Mouse (Mus musculus) gastrocnemius, postnatal 4 days (tissue): Measurements from ENCODE around the gene Gcm1. TPM values are rescaled to one million over a fixed set of nuclear protein-coding genes. Genes with fewer than 3 reads are reported as not detected.
"Not testable (repeated sequence)": the region's sequence is repeated elsewhere in the genome, so short reads cannot be mapped to it uniquely, and the experiment has no call there.

ENCODE experiments used
- DNase-seq, 2 experiments: peaks; one replicate each; pipeline ENCODE4 v3.0.0; 2021 to 2022; ENCODE audit warnings: low spot score in 2 of 2, mixed read lengths in 2 of 2
- total RNA-seq, 2 experiments: library from RNA; stranded (reverse); gene quantifications; 2 replicates each; pipeline ENCODE4 v1.2.3; 2021

Gene Gcm1
- total RNA-seq, 2 experiments from 2014 or later, result not detected

DNA sequence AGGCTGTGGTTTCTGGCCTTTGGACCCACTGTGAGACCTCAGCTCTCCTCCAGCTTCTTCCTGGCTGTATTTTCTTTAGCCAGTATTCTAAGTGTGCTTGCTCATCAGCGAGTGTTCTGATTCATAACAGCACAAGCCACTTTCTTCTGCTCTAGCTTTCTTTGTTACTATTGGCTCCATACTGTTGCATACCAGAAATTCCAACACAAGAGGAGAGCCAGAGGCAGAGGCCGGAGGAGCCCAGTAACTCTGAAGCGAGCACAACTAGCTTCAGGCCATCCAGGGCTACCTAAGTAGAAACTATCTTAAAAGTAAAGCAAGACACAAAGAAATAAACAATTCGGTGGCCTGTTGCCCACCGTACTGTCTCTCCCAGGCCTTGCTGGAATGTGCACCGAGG, 6.6 kb upstream of the Gcm1 start:
- DNase-seq, result no peak

DNA sequence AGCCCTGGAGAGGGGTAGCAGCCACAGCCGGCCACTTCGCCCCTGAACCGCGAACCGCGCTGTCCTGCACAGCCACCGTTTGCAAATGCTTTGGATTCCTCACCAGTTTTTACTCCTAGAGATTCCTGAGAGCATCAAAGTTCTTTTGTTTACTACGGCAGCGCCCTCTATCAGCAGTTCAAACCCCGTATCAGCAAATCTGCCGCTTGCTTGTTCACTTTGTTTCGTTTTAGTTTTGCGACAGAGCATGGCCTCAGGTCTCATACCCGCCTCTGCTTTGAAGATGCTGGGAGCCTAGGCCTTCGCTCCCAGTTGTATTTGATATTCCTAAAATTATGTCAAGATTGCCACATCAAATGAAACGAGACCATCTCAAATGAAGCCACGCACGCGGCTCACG, 5.0 kb upstream of the Gcm1 start:
- DNase-seq, result no peak

DNA sequence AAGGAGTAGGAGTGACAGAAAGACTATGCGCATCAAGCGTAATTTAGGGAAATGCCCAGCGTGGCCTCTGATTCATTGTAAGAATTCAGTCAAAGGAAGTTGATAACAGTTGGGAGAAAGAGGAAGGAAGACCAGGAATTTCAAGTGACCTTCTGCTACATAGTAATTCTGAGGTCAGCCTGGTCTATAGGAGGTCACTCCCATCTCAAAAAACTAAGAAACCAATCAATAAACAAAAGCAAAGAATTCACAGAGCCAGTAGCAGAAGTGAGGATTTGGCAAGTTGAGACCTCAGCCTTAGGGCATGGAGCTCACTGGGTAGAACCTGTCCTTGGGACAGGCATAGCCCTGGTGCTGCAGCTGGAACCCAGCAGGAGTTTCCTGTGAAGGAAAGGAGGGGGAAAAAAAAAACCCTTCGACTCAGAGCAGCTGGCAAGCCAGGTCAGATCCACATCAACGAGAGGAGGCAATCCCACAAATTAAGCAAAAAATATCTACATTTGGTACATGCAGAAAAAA, 1.2 kb upstream of the Gcm1 start:
- DNase-seq, result no peak

DNA sequence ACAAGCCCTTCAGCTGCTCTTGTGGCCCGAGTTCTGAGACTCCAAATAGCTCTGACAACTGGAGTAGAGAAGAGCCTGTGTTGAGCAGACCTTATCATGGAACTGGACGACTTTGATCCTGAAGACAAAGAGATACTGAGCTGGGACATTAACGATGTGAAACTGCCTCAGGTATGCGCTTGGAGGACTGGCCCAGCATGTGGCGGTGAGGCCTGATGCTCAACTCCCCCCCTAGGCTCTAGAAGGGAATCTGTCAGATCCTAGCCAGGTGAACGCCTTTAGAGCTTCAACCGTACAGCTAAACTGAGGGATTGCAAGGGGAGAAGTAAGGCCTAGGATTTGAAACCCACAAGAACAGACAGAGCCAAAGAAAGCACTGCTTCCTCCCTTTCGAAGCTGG, 2.1 kb downstream of the Gcm1 start:
- DNase-seq, result no peak

GRCm38 (mm10) chr9:78054298-78054697, 2.6 kb downstream of the Gcm1 start:
- DNase-seq, result no peak

DNA sequence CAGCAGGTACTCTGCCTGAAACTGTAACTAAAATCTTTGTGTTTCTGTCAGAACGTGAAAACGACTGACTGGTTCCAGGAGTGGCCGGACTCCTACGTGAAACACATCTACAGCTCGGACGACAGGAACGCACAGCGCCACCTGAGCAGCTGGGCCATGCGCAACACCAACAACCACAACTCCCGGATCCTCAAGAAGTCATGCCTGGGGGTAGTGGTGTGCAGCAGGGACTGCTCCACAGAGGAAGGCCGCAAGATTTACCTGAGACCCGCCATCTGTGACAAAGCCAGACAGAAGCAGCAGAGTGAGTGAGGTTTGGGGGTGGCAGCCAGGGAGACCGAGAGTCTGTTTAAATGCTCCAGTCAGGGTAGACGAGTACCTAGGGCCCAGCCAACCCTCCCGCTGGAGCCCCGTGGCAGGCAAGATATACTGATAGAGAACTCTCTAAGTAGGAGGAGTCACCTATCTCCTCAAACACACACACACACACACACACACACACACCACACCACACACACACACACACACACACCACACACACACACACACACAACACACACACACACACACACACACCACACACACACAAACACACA, 7.9 kb downstream of the Gcm1 start:
- DNase-seq, result no peak

DNA sequence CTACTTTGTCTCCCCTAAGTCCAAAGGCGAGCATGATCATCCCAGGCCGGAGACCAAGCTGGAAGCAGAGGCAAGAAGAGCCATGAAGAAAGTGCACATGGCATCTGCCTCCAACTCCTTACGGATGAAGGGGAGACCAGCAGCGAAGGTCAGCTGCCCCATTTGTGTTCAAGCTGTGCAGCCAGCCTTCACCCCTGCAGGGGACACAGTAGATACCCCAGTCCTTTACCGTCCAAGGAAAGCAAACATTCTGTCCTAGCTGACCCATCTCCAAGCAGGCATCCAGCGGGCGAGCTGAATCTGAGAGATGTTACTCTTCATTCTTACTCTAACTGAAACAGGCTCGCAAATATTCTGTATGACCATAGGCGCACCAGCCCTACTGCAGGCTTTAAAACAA, 10.7 kb downstream of the Gcm1 start:
- DNase-seq, result no peak

DNA sequence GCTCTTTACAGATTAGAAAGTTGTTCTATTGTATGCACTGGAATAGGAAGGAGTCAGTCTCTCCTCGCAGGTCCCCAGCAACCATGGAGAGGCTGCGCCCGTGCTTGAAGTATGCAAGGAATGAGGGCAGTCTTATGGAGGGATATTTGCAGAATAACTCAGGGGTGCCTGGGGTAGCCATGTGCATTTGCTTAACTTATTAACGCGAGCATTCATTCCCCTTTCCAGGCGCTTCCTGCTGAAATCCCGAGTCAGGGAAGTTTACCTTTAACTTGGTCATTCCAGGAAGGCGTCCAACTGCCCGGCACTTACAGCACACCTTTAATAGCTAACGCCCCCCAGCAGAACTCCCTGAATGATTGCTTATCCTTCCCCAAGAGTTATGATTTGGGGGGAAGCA, 12.4 kb downstream of the Gcm1 start:
- no peak for DNase-seq

DNA sequence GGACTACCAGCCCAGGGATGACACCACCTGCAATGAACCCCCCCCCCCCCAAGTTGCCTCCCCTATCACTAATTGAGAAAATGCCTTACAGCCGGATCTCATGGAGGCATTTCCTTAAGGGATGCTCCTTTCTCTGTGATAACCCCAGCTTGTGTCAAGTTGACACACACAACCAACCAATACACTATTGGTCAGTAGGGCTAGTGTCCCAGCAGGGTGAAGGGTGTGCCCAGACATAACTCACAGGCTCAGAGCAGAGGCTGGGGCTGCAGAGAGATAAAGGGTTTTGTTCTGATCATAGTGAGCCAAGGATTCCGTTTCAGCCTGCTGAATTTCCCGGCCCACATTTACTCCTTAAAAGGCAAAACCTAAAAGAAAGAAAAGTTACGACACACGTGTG, 18.8 kb downstream of the Gcm1 start:
- no peak for DNase-seq

DNA sequence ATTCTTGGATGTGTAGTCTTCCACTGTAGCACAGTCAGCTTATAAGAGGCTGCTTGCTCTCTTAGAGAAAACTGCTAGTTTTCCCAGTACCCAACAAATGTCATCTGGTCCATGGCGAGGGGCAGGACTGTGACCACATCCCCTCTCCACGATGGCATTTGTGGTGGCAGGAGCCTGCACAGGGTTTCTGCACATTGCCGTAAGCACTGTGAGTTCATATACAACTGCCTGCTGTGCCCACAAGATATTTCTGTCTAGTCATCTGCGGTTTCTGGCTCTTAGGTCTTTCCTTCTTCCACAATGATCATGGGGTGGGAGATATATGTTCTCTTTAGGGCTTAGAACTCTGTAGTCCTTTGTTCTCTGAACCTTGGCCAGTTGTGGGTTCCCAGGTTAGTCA, 19.9 kb downstream of the Gcm1 start:
- DNase-seq, result no peak

DNA sequence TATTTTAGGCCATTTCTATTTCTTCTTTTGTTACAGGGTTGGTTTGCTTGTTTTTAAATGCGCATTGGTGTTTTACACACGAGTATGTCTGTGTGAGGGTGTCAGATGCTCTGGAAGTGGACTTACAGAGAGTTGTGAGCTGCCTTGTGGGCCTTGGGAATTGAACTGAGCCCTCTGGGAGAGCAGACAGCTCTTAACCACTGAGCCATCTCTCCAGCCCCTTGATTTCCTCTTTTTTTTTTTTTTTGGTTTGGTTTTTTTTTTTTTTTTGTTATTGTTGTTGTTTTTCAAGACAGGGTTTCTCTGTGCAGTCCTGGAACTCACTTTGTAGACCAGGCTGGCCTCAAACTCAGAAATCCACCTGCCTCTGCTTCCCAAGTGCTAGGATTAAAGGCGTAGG, 21.6 kb downstream of the Gcm1 start:
- not testable (repeated sequence) for DNase-seq

DNA sequence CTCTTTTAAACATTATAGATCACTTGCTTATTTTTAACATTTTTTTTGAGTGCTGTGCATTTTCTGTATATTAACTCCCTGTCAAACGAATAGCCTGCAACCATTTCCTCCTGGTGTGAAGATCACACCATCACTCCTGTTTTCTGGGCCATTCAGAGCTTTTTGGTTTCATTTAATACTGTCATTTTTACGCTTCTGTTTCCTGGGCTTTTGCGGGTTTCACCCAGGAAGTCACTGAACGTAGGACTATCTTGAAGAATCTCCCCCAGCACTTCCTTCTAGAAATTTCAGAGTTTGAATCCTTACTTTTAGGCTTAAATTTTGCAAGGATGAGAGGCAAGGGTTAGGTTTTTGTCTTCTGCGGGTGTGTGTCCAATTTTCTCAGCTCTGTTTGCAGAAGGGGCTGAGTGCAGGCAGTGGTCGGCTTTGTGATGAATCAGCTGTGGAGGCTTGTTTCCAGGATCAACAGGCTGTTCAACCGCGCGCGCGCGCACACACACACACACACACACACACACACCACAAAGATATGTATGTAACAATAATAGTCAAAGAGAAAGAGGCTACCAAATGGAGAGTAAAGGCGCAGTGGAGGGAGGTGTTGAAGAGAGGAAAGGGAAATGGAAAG, 22.1 kb downstream of the Gcm1 start:
- DNase-seq, result no peak

GRCm38 (mm10) chr9:78075256-78075655, 23.5 kb downstream of the Gcm1 start:
- no peak for DNase-seq

DNA sequence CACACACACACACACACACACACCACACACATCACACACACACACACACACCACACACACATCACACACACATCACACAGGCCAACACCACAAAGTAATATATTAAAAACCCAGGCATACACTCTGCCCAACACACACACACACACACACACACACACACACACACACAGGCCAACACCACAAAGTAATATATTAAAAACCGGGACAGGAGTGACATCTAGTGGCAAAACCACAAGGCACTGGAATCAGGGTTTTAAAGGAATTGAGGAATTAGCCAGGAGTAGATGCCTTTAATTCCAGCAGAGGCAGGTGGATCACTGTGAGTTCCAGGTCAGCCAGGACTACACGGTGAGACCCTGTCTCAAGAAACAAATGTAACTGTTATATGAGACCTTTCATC, 26.5 kb downstream of the Gcm1 start:
- DNase-seq, result no peak

DNA sequence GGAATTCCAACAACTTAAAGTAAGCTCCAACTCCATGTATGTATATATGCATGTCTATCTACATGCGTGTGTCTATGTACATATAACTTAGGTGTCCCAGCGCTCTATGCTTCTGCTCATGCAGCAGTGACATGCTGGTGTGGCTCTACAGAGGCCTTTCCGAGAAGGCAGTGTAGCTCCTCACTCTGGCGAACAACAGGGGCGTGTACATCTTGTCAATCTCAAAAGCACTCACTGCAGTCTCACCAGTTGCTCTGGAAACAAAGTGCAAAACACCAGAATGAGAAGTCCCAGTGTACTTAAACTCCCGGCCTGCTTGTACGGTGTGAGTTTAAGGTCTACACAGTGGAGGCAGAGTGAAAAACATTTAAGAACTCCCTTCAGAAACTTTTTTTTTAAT, 30.1 kb downstream of the Gcm1 start:
- DNase-seq, result no peak

GRCm38 (mm10) chr9:78084341-78084740, 32.6 kb downstream of the Gcm1 start:
- no peak for DNase-seq

GRCm38 (mm10) chr9:78085722-78086287, 34.1 kb downstream of the Gcm1 start:
- no peak for DNase-seq

DNA sequence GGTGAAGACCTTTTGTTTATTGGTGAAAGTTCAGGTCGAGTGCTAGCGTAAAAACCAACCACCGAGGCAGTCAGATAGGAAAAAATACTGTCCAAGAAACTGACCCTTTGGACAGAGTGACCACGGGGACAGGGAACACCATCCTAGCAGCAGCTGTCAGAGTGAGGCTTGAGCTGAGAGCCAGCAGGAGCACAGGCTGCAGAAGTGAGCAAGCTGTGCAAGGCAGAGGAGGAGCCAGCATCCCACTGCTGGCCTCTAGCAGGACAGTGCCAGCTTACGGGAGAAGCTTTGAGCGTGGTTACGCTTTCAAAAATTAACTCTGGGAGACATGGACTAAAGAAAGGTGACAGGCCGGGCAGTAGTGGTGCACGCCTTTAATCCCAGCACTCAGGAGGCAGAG, 36.0 kb downstream of the Gcm1 start:
- DNase-seq, result no peak

DNA sequence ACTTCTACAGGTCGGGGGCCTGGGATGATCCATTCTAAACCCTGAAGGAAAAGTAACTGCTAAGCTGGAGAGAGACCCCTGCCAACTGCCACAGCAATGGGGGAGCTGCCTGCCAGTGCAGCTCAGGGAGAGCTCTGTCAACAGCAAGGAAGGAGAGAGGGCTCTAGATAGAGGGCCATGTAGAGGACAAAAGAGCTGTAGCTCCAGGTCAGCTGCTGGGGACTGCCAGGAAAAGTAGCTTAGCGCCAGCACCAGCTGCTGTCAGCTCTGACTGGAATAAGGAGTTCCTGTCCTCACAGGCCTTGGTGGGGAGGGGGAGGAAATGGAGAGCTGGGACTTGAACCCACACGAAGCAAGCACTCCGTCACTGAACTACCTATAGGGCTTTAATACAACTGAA, 36.8 kb downstream of the Gcm1 start:
- DNase-seq, result no peak

DNA sequence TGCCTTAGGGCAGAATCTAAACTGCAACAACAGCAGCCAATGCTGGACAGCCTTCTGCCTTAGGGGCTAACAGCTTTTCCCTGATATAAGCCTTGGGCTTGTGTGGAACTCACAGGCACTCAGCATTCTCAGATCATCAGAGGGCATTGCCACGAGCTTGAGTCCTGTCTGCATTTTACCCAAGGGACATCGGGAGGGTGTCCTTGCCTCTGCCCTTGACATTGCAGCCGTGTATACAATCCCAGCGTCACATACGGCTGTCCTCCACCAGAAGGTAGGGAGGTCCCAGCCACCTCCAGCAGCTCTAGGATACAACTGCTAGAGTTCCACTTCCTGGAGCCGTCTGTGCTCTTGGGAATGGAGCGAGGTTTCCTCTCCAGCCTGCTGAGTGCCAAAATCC, 37.2 kb downstream of the Gcm1 start:
- no peak for DNase-seq

DNA sequence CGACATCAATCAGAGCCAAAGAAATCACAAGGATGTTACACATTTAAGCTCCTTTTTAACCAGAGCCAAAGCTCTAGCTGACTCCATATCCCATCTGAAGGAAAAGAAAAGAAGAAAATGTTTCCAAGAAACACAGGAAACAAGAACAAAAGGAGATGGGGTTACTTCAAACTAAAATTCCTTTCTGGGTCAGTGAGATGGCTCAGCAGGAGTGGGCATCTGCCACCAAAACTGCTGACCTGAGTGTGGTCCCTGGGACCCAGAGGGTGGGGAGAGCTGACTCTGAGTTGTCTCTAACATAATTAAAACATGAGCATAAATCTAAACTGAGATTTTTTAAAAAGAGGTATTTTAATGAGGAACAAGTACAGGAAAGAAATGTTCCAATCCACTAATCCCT, 38.2 kb downstream of the Gcm1 start:
- no peak for DNase-seq

- DNase-seq, result no peak
These were observed 38.9 kb downstream of the Gcm1 start for GRCm38 (mm10) chr9:78090596-78090995.

DNA sequence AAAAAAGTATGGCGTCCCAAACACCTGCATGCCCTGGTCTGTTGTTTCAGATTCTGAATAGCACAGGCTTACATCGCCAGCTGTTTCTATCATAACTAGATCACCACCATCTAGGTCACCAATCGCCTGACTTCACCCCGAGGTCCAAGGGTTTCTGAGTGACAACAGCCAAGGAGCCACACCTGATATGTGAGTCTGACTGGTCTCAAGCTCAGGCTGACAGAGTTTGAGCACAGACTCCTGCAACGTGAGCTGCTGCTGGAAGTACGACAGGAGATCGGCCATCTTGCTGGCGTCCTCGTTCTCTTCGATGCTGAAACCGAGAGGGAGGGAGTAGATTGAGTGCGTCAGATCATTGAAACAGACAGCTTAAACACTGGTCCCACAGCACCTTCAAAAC, 44.0 kb downstream of the Gcm1 start:
- no peak for DNase-seq
